Mouse (Mus musculus): ENCODE data around the gene Slc4a5. TPM values are rescaled to one million over a fixed set of nuclear protein-coding genes. Genes with fewer than 3 reads are reported as not detected.
"Not testable (repeated sequence)": the region's sequence is repeated elsewhere in the genome, so short reads cannot be mapped to it uniquely, and the experiment has no call there.

The Slc4a5 gene
- polyA plus RNA-seq, 1 experiment, result 0.05 TPM

DNA sequence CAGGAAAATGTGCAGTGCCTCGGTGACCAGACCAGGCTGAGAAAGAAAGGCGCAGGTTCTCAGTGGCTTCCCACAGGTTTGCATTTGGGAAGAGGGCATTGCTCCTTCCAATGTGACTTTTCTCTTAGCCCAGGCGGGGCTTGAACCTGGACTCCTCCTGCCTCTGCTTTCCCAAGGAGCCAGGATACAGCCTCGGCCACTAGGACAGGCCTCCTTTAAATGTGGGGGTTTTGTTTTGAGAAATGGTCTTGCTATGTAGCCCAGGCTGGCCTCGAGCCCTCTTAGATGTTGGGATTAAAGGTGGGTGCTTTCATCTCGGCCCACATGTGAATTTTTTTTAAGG lies 106.7 kb downstream of the Slc4a5 start:
- H3K4me3 ChIP-seq (ENCODE audit: extremely low read depth, insufficient read depth, insufficient read length), result peak overlapping the region; percentile 94

DNA sequence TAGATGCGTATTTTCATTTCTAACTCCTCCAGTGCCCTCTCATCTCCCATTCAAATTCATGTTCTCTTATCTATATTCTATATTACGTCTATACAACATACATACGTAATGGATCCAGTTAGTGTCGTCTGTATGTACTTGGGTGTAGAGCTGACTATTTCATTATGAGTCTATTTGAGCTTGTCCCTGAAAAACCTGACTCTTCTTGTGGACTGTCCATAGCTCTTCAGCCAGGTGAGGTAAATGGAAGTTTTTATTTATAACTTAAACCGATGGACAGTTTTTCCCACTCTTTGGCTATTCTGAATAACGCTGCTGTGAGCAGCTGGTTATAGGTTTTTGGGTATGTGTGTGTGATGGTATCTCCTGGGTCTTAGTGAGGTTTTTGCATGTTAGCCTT lies 107.1 kb downstream of the Slc4a5 start:
- peak overlapping the region; percentile 94; the same call in 1 of the 2 replicates for H3K4me3 ChIP-seq (ENCODE audit: extremely low read depth, insufficient read depth, insufficient read length)
- peaks cover 17% of the 10 kb centered on the region for H3K4me1 ChIP-seq (ENCODE audit: control insufficient read depth, insufficient read depth, insufficient read length)
- no peaks in the 10 kb centered on the region for H3K27me3 ChIP-seq (ENCODE audit: control insufficient read depth, insufficient read depth, low read length)
- no peak for DNase-seq (ENCODE audit: low read depth in 1 of 2, low spot score in 2 of 2)
- no peak for TF ChIP-seq POLR2A (IDR thresholded peaks at IDR 0.05; ENCODE audit: low read depth, low read length)
- no peak for TF ChIP-seq CTCF (IDR thresholded peaks at IDR 0.05; ENCODE audit: extremely low read depth, insufficient read depth, insufficient read length, insufficient replicate concordance)
- H3K36me3 ChIP-seq (ENCODE audit: control insufficient read depth, insufficient read depth, low read length), result peaks cover 17% of the 10 kb centered on the region
- WGBS, result 30% methylated on average over 6 of the region's 6 CpGs
- no peak overlapping the region for H3K27ac ChIP-seq (ENCODE audit: insufficient read depth, low read length)

More for the DNA sequence above, 106.7 kb downstream of the Slc4a5 start:
- no peak for DNase-seq (ENCODE audit: low read depth in 1 of 2, low spot score in 2 of 2)
- WGBS, result under 1% methylated on average over 6 of the region's 6 CpGs
- no peak for TF ChIP-seq CTCF (IDR thresholded peaks at IDR 0.05; ENCODE audit: extremely low read depth, insufficient read depth, insufficient read length, insufficient replicate concordance)
- no peak for TF ChIP-seq POLR2A (IDR thresholded peaks at IDR 0.05; ENCODE audit: low read depth, low read length)
- H3K36me3 ChIP-seq (ENCODE audit: control insufficient read depth, insufficient read depth, low read length), result peaks cover 14% of the 10 kb centered on the region
- H3K4me1 ChIP-seq (ENCODE audit: control insufficient read depth, insufficient read depth, insufficient read length), result peaks cover 19% of the 10 kb centered on the region
- H3K27me3 ChIP-seq (ENCODE audit: control insufficient read depth, insufficient read depth, low read length), result no peaks in the 10 kb centered on the region
- H3K27ac ChIP-seq (ENCODE audit: insufficient read depth, low read length), result peak overlapping the region; percentile 97

DNA sequence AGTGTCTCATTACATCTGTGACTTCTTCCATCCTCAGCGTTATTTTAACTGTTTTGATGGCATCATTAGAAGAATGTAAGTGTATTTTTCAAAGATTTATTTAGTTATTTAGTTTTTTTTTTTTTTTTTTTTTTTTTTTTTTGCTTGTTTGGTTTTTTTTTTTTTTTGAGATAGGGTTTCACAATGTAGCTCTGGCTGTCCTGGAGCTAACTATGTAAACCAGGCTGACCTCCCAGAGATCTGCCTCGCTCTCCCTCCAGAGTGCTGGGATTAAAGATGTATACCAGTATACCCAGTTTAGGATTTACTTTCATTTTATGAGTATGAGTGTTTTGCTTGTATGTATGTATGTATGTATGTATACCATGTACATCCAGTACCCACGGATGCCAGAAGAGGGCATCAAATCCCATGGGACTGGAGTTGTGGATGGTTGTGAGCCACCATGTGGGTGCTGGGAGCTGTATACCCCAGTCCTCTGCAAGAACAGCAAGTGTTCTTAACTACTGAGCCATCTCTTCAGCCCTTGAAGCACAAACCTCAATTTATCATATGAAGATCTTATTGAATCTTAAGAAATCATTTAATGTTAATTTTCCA lies 108.1 kb downstream of the Slc4a5 start:
- Histone ChIP-seq H3K4me3 (ENCODE audit: extremely low read depth, insufficient read depth, insufficient read length) (no peak overlapping the region), H3K27me3 (ENCODE audit: control insufficient read depth, insufficient read depth, low read length) (no peaks in the 10 kb centered on the region), H3K36me3 (ENCODE audit: control insufficient read depth, insufficient read depth, low read length) (peaks cover 20% of the 10 kb centered on the region), H3K27ac (ENCODE audit: insufficient read depth, low read length) (no peak overlapping the region), H3K4me1 (ENCODE audit: control insufficient read depth, insufficient read depth, insufficient read length) (peaks cover 15% of the 10 kb centered on the region)
- no peak for TF ChIP-seq POLR2A (IDR thresholded peaks at IDR 0.05; ENCODE audit: low read depth, low read length)
- no peak for TF ChIP-seq CTCF (IDR thresholded peaks at IDR 0.05; ENCODE audit: extremely low read depth, insufficient read depth, insufficient read length, insufficient replicate concordance)
- WGBS, result 82% methylated on average over 3 of the region's 3 CpGs
- no peak for DNase-seq (ENCODE audit: low read depth in 1 of 2, low spot score in 2 of 2)

DNA sequence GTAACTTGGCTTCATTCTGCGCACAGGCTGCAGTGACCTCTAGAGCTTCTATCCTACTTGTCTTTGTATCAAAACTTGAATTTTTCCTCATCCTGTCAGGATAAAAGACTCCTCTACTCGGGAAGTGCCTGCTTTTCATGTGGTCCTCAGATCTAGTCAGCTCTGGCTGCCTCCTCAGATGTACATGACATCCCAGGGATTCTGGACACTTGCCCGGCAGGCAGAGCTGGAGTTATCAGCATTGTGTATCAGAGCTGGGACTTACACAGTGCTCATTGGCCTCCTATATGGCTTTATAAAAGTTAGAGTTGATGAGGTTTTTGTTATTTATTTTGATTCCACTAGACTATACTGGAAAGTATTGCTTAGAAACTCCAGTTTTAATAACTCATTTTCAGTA lies 121.8 kb downstream of the Slc4a5 start:
- 83% methylated on average over 3 of the region's 3 CpGs for WGBS
- Histone ChIP-seq H3K36me3 (ENCODE audit: control insufficient read depth, insufficient read depth, low read length) (peaks cover 32% of the 10 kb centered on the region), H3K27ac (ENCODE audit: insufficient read depth, low read length) (no peak overlapping the region), H3K4me3 (ENCODE audit: extremely low read depth, insufficient read depth, insufficient read length) (no peak overlapping the region), H3K27me3 (ENCODE audit: control insufficient read depth, insufficient read depth, low read length) (no peaks in the 10 kb centered on the region), H3K4me1 (ENCODE audit: control insufficient read depth, insufficient read depth, insufficient read length) (no peaks in the 10 kb centered on the region)
- DNase-seq (ENCODE audit: low read depth in 1 of 2, low spot score in 2 of 2), result no peak
- no peak for TF ChIP-seq POLR2A (IDR thresholded peaks at IDR 0.05; ENCODE audit: low read depth, low read length)
- TF ChIP-seq CTCF (IDR thresholded peaks at IDR 0.05; ENCODE audit: extremely low read depth, insufficient read depth, insufficient read length, insufficient replicate concordance), result no peak

DNA sequence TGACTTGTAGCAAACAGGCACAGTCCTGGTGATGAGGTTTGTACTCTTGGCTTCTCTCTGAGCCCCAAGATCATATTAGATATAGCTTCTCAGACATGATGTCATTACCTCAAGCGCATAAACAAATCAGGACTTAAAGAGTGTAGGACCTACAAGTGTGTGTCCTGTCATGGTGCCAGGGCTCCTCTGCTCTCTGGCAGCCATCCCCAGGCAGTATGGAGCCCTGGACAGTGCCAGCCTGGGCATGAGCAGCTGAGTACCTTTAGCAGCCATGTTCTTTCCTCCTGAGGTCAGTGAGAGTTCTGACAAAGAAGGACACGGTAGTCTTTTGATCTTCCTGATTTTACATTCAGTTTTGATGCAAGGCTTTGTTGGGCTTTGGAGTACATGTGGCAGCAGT lies 123.3 kb downstream of the Slc4a5 start:
- Histone ChIP-seq H3K27me3 (ENCODE audit: control insufficient read depth, insufficient read depth, low read length) (no peaks in the 10 kb centered on the region), H3K36me3 (ENCODE audit: control insufficient read depth, insufficient read depth, low read length) (peaks cover 29% of the 10 kb centered on the region), H3K27ac (ENCODE audit: insufficient read depth, low read length) (no peak overlapping the region), H3K4me1 (ENCODE audit: control insufficient read depth, insufficient read depth, insufficient read length) (no peaks in the 10 kb centered on the region), H3K4me3 (ENCODE audit: extremely low read depth, insufficient read depth, insufficient read length) (no peak overlapping the region)
- DNase-seq (ENCODE audit: low read depth in 1 of 2, low spot score in 2 of 2), result no peak
- WGBS, result 93% methylated on average over 2 of the region's 2 CpGs
- TF ChIP-seq CTCF (IDR thresholded peaks at IDR 0.05; ENCODE audit: extremely low read depth, insufficient read depth, insufficient read length, insufficient replicate concordance), result no peak
- no peak for TF ChIP-seq POLR2A (IDR thresholded peaks at IDR 0.05; ENCODE audit: low read depth, low read length)

DNA sequence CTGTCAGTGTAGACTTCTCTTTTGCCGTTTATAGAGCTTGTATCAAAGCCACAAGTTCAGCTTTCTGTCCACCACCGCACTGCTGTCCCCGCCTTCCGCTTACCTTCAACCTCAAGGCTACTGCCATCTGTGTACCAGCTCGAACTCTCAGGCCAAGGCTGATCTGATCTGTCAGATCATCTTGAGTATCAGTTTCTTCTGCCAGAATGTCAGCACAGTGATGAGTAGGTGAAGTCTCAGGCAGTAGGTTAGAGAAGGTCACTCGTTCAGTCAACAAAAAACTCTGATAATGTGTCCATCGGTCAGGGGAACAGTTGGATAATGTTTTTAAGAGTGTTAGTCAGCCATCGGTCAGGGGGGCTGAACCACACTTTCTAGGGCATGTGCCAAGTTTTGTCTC lies 125.7 kb downstream of the Slc4a5 start:
- not testable (repeated sequence) for H3K4me1 ChIP-seq (ENCODE audit: control insufficient read depth, insufficient read depth, insufficient read length); H3K27ac ChIP-seq (ENCODE audit: insufficient read depth, low read length); H3K27me3 ChIP-seq (ENCODE audit: control insufficient read depth, insufficient read depth, low read length); DNase-seq (ENCODE audit: low read depth in 1 of 2, low spot score in 2 of 2); H3K4me3 ChIP-seq (ENCODE audit: extremely low read depth, insufficient read depth, insufficient read length)
- peaks cover 19% of the 10 kb centered on the region for H3K36me3 ChIP-seq (ENCODE audit: control insufficient read depth, insufficient read depth, low read length)
- WGBS, result 89% methylated on average over 8 of the region's 8 CpGs

DNA sequence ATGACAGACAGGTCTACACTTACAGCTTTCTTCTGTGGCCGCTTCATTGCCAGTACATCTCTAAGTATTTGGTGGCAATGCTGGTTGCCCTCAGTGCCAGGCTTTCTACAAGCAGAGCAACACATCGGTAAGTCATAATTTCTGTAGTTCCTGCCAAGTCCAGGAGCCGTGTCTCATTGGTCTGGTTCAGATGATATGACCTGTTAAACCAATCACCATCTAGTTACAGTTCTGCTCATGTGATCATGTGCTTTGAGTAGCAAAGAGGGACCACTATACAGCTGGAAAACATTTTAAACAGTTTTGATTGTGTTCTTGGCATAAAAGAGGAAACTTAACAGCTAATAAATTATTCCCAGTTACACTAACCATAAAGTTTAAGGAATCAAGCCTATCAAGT lies 128.3 kb downstream of the Slc4a5 start:
- H3K27me3 ChIP-seq (ENCODE audit: control insufficient read depth, insufficient read depth, low read length), result no peaks in the 10 kb centered on the region
- no peak overlapping the region for H3K4me3 ChIP-seq (ENCODE audit: extremely low read depth, insufficient read depth, insufficient read length)
- H3K4me1 ChIP-seq (ENCODE audit: control insufficient read depth, insufficient read depth, insufficient read length), result peaks cover 5% of the 10 kb centered on the region
- DNase-seq (ENCODE audit: low read depth in 1 of 2, low spot score in 2 of 2), result no peak
- H3K36me3 ChIP-seq (ENCODE audit: control insufficient read depth, insufficient read depth, low read length), result peaks cover 5% of the 10 kb centered on the region
- WGBS, result 83% methylated on average over 3 of the region's 3 CpGs
- TF ChIP-seq CTCF (IDR thresholded peaks at IDR 0.05; ENCODE audit: extremely low read depth, insufficient read depth, insufficient read length, insufficient replicate concordance) (no peak), POLR2A (IDR thresholded peaks at IDR 0.05; ENCODE audit: low read depth, low read length) (no peak)
- H3K27ac ChIP-seq (ENCODE audit: insufficient read depth, low read length), result no peak overlapping the region

All from spleen, adult 2 months (tissue).